Mouse (Mus musculus): ENCODE measurements around the gene Nfat5.

The Nfat5 gene

GRCm38 (mm10) chr8:107397665-107398064 is 104.4 kb downstream of the Nfat5 start:
- DNase-seq (ENCODE audit: low read depth, low spot score): no peak

- no peak for DNase-seq (ENCODE audit: low read depth, low spot score)
Observed at GRCm38 (mm10) chr8:107399495-107399894, 106.2 kb downstream of the Nfat5 start.

GRCm38 (mm10) chr8:107401866-107402265 is 108.6 kb downstream of the Nfat5 start:
- no peak for DNase-seq (ENCODE audit: low read depth, low spot score)

DNA sequence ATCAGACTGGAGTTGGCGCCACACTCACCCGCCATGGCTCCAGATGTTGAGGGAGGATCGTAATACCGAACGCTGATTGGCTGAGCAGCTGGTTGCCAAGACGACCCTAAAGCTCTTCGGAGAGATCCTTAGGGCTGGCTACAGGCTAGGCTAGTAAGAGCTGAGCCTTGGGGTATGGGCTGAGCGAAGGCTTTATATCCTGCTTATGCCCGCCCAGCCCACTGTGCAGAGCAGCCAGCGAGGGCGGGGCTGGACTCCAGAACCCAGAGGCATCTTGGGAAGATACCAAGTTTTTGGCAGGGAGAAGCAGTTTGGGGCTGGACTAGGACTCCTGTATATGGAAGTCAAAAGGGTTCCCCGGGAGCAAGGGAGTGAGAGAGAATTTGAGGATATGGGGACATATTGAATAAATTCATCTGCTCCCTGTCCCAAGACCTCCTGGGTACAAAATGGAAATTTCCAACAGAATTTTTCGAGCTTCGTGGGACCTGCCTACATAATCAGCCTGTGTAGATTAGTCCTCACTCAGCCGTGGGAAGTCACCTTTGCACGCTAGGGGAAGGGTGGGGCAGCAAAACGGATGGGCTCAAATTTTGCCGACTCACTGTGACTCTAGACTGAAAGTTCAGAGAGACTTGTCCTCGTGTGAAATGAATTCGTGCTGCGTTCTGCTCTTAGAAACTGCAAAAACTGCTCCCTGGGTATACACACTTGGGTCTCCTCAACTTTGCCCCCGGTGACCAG is 109.9 kb downstream of the Nfat5 start, which contains the start of gene Nqo1:
Gene Nqo1, minus strand, starts transcription at position 169 of the 744 bp plus-strand sequence.
- DNase-seq (ENCODE audit: low read depth, low spot score): peak; percentile 92

DNA sequence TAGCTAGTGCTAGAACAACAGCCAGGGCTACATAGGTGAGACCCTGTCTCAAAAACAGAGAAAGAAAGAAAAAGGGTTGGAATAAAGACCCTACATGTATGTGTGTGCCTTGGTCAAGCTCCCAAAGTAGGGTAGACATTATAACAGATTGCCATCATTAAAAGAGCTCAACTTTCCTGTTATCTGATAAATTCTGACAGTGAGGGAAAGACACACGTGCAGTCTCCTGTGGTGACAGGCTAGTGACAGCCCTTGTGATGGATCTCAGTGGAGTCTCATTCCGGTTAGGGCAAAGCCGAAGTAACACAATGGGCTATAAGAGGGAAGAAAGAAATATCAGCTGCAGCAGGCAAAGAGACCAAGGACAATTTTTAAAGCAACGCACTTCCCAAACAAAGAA is 110.8 kb downstream of the Nfat5 start:
- no peak for DNase-seq (ENCODE audit: low read depth, low spot score)

- no peak for DNase-seq (ENCODE audit: low read depth, low spot score)
Observed at GRCm38 (mm10) chr8:107405935-107406334, 112.7 kb downstream of the Nfat5 start.

DNA sequence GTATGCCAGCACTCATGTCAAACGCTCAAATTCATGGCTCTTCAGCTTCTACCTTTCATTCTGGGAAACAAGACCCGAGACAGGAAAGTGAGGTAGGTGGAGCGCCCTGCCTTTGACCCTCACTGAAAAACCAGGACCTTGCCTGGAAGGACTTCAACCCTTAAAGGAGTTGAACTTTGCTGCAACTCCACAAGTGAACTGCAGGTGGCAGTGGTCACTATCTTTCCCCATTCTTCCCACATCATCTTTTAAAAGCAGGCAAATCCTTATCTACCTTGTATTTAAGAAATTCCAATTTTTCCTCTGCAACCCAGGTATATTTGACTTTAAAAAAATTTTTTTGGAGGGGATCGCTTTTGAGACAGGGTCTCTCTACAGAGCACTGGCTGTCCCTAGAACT is 118.1 kb downstream of the Nfat5 start:
- DNase-seq (ENCODE audit: low read depth, low spot score): peak; percentile 54

DNA sequence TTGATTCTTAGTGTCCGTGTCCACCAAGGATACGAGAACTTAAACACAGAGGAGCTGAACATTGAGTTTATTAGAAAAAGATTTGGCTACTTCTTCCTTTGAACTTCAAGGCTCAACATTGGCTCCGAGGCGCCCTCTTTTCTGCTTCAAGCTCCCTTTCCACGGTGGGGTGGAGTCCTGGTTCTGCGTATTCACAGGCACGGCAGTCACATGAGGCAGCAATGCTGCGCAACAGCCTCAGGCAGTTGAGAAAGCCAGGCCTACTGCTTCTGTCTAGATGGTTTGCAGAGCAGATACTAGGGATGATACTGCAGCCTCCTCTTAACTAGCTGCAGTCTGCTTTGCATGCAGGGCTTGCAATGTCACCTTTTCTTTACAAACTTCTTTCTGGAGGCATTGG is 119.3 kb downstream of the Nfat5 start:
- DNase-seq (ENCODE audit: low read depth, low spot score): no peak

GRCm38 (mm10) chr8:107413881-107414280 is 120.6 kb downstream of the Nfat5 start:
- DNase-seq (ENCODE audit: low read depth, low spot score): no peak

DNA sequence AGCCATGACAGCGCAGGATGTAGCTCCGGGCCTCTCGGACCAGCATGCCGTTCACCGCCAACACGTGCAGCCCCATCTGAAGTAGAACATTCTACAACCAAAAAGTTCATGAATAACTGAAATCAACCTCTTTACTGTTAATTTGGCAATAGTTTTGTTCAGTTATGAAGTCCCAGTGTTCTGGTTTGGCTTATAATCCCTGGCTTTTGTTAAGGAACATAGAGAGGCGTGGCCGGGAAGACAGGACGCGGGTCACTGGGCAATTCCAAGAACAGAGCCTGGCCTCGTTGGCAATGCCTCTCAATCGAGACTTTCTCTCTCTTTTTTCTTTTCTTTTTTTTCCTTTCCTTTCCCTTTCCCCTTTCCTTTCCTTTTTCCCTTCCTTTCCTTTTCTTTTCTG is 123.7 kb downstream of the Nfat5 start:
- no peak for DNase-seq (ENCODE audit: low read depth, low spot score)

- no peak for DNase-seq (ENCODE audit: low read depth, low spot score)
Observed at GRCm38 (mm10) chr8:107424176-107424575, 130.9 kb downstream of the Nfat5 start.

DNA sequence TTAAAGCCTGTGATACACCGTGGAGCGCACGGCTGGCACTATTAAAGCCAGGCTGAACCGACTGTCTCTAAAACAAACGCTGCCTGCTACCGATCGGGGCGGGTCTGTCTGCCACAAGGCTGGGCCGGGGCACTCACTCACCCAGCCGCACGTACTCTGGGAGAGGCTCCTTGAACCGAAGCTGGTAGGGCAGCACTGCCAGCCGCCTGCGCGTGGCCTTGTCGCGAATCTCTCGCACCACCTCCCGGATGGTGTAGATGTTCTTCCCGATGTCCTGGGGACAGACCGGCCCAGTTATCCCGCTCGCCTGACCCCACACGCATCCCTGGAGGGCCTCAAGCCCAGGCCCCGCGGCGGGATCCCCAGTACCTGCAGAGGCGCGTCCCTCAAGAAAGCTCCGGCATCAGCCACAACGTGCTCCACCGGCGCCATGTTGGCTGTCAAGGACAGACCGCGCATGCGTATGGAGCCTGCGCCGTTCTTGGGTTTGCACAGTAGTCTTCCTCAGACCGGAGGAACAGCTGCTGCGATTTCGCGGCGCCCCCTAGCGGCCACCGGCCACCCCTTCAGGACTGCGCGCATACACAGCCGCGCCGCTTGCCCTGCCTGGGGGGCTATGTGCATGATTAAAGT is 131.4 kb downstream of the Nfat5 start, which contains the start of gene Nob1:
Gene Nob1, minus strand, starts transcription at position 455 of the 633 bp plus-strand sequence.
- DNase-seq (ENCODE audit: low read depth, low spot score): peak; percentile 99

GRCm38 (mm10) chr8:107425230-107425597 is 131.9 kb downstream of the Nfat5 start:
- DNase-seq (ENCODE audit: low read depth, low spot score): no peak
